Mouse (Mus musculus) intestine, embryonic 14.5 days (tissue): ENCODE results near the gene Gm14325. TPM values are rescaled to one million over a fixed set of nuclear protein-coding genes. Genes with fewer than 3 reads are reported as not detected.
"Not testable (repeated sequence)": the region's sequence is repeated elsewhere in the genome, so short reads cannot be mapped to it uniquely, and the experiment has no call there.

Source experiments
- ATAC-seq: fragments of 200-750 bp; cut with Nextera tagmentation; replicated peaks from 2 replicates; pipeline ENCODE4 v1.8.0; 2017; ENCODE audit warnings: low read depth, moderate number of reproducible peaks, moderate TSS enrichment, moderate library complexity; ENCODE audit not compliant: low FRiP score, low TSS enrichment
- DNase-seq: peaks from one replicate; pipeline ENCODE4 v3.0.0-alpha.2; 2018; ENCODE audit warnings: low spot score
- H3K27ac ChIP-seq: fragments of 300-500 bp; sonication (generic); 2 replicates; pipeline ENCODE4 v1.5.1; 2014; ENCODE audit warnings: low read depth, mild to moderate bottlenecking, control low read depth
- H3K27me3 ChIP-seq: fragments of 300-500 bp; sonication (generic); replicated peaks from 2 replicates; pipeline ENCODE4 v1.6.1; 2014; ENCODE audit warnings: low read length, control low read depth; ENCODE audit not compliant: control insufficient read depth, insufficient read depth
- H3K36me3 ChIP-seq: fragments of 300-500 bp; sonication (generic); 2 replicates; pipeline ENCODE4 v1.6.1; 2014; ENCODE audit warnings: low read length, control low read depth; ENCODE audit not compliant: control insufficient read depth, insufficient read depth
- H3K4me1 ChIP-seq: fragments of 300-500 bp; sonication (generic); replicated peaks from 2 replicates; pipeline ENCODE4 v1.6.1; 2014; ENCODE audit warnings: low read length, control low read depth, mixed read lengths; ENCODE audit not compliant: control insufficient read depth, insufficient read depth
- H3K4me2 ChIP-seq: fragments of 300-500 bp; sonication (generic); 2 replicates; pipeline ENCODE4 v1.6.1; 2014; ENCODE audit warnings: low read length
- H3K4me3 ChIP-seq: fragments of 300-500 bp; sonication (generic); 2 replicates; pipeline ENCODE4 v1.5.1; 2014; ENCODE audit warnings: low read depth, low read length, control low read depth, mixed read lengths
- H3K9ac ChIP-seq: fragments of 300-500 bp; sonication (generic); 2 replicates; pipeline ENCODE4 v1.6.1; 2014; ENCODE audit warnings: mild to moderate bottlenecking, low read length
- H3K9me3 ChIP-seq: fragments of 300-500 bp; sonication (generic); 2 replicates; pipeline ENCODE4 v1.6.1; 2016; ENCODE audit warnings: low read length, control low read depth; ENCODE audit not compliant: control insufficient read depth
- WGBS: fragments of 180-500 bp; shearing (Covaris S2); extraction: QIAGEN DNeasy Blood & Tissue Kit; methylation state at CpG from one replicate; pipeline ENCODE4 v1.1.7; 2014; 5-methylcytosine and 5-hydroxymethylcytosine counted together
- polyA plus RNA-seq: library from polyadenylated mRNA; unstranded; fragments of >200 nt; fragmentation: Nextera tagmentation; extraction: Ambion mirVana; gene quantifications from 2 replicates; pipeline ENCODE4 v1.2.1, GENCODE M21; 2014

Gene Gm14325
- polyA plus RNA-seq = 31.0 and 33.4 TPM in 2 replicates

GRCm38 (mm10) chr2:177839901-177840663 is at the start of gene Gm14325:
Gene Gm14325, minus strand, starts transcription at chr2:177840336.
- H3K27me3 ChIP-seq, H3K9ac ChIP-seq, H3K4me1 ChIP-seq, H3K9me3 ChIP-seq, H3K27ac ChIP-seq, H3K36me3 ChIP-seq, ATAC-seq: not testable (repeated sequence)
- H3K4me3 ChIP-seq = peak within 1 kb of the TSS; percentile 33
- peak within 1 kb of the TSS; percentile 37 for H3K4me2 ChIP-seq
- peak; percentile 55 for DNase-seq
- 3% methylated on average over 16 of the region's 21 CpGs for WGBS

DNA sequence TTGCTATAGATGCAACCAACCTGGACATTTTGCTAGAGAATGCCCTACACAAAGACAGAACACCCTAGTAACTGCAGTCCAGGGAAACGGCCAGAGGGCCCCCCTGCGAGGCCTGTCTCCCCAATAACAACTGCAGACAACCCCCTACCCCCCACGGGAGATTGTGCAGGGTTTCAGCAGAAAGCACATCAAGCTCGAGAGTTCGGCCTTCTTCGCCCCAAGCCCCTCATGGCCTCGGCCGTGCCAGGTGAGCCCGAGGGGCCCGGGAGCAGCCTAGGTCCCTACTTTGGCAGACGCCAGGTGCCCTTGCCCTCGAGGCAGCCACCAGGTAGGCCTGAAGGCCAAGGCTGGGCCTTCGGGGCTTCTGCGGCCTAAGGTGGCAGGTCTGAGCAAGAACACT is 47.6 kb upstream of the Gm14325 start:
- H3K4me1 ChIP-seq, H3K4me3 ChIP-seq, ATAC-seq, H3K36me3 ChIP-seq, H3K9ac ChIP-seq, DNase-seq, H3K27ac ChIP-seq, H3K27me3 ChIP-seq, H3K9me3 ChIP-seq, H3K4me2 ChIP-seq: not testable (repeated sequence)
- WGBS = 94% methylated on average over 14 of the region's 14 CpGs

DNA sequence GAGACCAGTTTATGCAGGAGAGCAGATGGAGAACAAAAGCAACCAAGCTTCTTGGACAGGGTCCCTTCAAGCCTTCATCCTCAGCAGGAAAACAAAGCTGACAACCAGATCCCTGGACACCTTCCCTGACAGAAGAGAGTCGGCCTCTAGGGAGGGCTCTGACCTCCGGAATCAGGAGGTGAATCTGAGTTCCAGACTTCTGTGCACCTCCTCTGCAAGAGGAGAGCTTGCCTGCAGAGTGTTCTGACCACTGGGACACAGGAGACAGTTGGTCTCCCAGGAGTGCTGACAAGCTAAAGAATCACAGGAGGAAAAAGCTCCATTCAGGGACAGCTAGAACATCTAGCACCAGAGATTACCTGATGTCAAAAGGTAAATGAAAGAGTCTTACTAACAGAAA is 22.1 kb upstream of the Gm14325 start:
- DNase-seq, H3K4me3 ChIP-seq, H3K9ac ChIP-seq, H3K4me2 ChIP-seq, H3K9me3 ChIP-seq, ATAC-seq, H3K4me1 ChIP-seq, H3K27me3 ChIP-seq, H3K27ac ChIP-seq, H3K36me3 ChIP-seq: not testable (repeated sequence)
- WGBS = 86% methylated on average over 2 of the region's 2 CpGs

DNA sequence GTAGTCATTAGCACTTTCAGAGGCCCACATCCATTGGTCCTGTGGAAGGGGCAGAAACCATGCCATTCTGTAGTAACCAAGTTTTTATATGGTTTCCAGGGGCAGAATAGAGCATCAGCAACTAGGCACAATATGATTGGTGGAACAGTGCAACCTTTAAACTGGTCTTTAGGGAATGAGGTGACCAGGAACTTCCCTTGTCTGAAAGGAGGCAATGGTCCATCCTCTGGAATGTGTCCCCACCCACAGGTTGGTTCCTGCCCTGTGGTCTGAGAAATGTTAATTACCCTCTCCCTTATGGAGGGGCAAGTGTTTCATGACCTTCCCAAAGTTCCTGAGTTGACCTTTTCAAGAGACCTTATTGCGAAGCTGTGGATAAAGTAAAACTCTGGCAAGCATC is 3.5 kb upstream of the Gm14325 start:
- not testable (repeated sequence) for H3K4me3 ChIP-seq, H3K4me1 ChIP-seq, ATAC-seq, H3K27me3 ChIP-seq, H3K9me3 ChIP-seq, H3K36me3 ChIP-seq, DNase-seq, H3K9ac ChIP-seq, H3K27ac ChIP-seq, H3K4me2 ChIP-seq
- WGBS = 62% methylated on average over 1 of the region's 1 CpGs

- H3K36me3 ChIP-seq, H3K4me3 ChIP-seq, H3K4me1 ChIP-seq, H3K9ac ChIP-seq, H3K4me2 ChIP-seq, ATAC-seq, DNase-seq, H3K9me3 ChIP-seq, H3K27ac ChIP-seq, H3K27me3 ChIP-seq: not testable (repeated sequence)
Measured at GRCm38 (mm10) chr2:177836756-177837155, 3.4 kb downstream of the Gm14325 start.

DNA sequence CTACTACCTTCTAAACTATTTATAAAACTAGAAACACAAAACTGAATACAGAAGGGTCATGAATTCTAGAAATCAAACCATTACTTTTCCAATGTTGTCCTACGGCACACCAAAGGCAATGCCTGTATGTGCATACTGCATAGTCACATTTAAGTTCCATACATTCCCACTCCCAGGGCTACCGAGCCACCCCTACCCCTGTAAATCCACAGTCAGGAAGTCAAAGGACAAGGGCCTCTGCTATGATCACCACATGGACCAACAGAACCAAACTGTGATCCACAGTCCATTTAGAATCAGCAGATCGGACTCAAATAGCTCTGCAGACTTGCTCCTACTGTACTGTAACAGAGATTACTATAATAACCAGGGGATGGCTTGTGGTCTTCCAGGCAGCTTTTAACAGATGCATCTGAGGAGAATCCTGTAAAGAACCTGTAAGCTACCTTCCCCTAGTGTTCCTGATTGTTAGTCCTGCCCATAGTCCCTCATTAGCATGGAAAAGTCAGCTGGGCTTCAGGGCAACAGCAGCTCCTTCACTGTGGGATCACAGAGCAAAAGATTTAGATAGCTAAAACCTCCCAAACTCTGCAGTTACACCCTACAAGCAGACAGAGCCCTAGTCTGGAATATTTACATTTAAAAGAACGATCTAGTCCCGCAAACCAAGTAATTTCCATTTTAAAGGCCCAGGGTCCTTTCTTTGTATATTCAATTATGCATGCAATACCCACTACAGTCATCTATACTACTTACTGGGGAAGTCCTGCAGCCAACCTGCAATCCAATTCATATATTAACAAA is 4.2 kb downstream of the Gm14325 start:
- H3K4me3 ChIP-seq, H3K4me1 ChIP-seq, H3K36me3 ChIP-seq, H3K27me3 ChIP-seq, H3K9me3 ChIP-seq, DNase-seq, H3K27ac ChIP-seq, H3K4me2 ChIP-seq, ATAC-seq, H3K9ac ChIP-seq: not testable (repeated sequence)
- WGBS = 96% methylated on average over 5 of the region's 5 CpGs

DNA sequence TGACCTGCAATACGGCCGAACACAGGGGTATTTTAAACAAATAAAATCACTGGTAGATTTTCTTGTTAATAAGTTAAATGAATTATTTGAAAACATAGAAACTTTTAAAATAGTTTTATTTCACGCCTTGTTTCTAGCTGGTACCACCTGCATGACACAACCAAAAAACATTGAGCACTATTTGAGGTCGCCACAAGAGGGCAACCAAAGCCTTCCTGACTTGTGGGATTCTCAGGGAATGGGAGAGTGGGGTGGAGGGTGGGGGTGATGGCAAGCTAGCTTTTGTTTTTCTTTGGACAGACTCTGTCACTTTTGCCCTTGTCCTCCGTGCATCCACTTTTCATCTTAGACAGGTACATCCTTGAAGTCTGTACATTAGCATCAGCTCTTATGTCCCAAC is 18.2 kb downstream of the Gm14325 start:
- 83% methylated on average over 1 of the region's 5 CpGs for WGBS
- not testable (repeated sequence) for ATAC-seq, DNase-seq, H3K4me1 ChIP-seq, H3K9ac ChIP-seq, H3K4me3 ChIP-seq, H3K27ac ChIP-seq, H3K27me3 ChIP-seq, H3K36me3 ChIP-seq, H3K9me3 ChIP-seq, H3K4me2 ChIP-seq

DNA sequence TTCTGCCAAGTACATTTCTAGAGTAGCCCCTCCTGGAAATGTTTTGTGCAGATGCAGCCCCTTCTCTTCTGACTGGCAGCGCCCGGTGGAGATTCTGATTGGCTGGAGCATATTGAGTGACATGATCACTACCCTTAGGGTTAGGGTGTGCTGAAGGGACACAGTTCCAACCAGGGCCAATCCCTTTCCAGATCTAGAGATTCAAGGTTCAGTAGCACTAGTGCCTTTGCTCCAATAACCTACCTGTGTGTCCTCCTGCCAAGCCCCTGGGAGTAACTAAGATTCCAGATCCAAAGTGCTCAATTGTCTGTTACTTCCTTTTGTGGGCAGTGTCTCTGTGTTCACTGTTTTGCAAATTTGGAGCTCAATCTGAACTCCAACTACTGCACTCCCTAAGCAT is 34.0 kb downstream of the Gm14325 start:
- H3K27me3 ChIP-seq, DNase-seq, H3K9ac ChIP-seq, ATAC-seq, H3K36me3 ChIP-seq, H3K4me2 ChIP-seq, H3K4me3 ChIP-seq, H3K27ac ChIP-seq, H3K9me3 ChIP-seq, H3K4me1 ChIP-seq: not testable (repeated sequence)
- no CpG with 5 or more reads among the region's 2 CpGs for WGBS
